ENCODE assay signal across 9 mouse cellular contexts in the genomic region with DNA sequence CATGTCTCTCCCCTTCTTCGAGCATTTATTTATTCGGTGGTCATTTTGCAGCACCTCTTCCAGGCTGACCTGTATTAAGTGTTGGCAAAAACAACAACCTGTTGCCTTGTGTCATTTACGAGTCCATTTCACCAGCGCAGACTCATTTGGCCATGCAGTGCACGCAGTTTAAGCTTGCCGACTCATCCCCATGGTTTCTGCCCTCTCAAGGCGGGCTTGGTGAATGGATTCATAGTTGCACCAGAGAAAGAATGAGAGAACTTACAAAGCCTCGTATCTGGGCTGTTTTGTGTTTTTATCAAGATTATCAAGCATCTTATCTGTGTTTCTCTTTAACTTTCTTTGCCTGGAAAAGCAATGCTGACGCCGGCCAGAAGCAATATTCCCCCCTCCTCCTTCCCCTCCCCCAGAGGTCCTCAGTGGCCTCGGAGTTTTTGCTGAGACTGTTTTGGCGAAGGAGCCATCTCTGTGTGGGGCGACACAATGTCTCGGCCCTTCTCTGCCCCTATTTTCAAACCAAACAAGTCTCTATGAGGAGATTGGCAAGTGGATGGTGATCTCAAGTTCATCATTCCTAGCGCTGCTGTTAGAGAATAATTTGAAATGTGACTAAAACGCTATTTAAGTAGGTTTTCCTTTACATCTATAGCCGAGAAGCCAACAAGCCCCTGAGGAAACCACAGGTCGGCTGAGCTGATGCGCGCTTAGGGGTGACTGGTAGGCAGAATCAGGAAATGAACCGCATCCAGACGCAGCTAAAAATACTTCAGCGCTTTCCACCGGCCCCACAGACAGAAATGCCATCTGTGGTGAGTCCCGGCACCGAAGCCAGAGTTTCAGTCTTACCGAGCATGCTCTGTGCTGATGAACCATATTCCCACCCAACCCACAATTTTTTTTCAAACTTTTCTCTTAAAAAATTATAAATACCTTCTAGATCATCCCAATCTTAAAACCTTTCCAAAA. TPM values are rescaled to one million over a fixed set of nuclear protein-coding genes. Genes with fewer than 3 reads are reported as not detected.
DNase-seq lines count a peak whose midpoint lies in the region; ATAC-seq lines count a peak whose summit lies in the region.
"Had no signal": no experiment of that assay in that cellular context is flagged by ENCODE, and none has a peak within 500 bp of the region (broad histone marks: within the 10 kb centered on the region; RNA-seq: fewer than 3 reads in every experiment).

No protein-coding gene starts in this region.

- WGBS in hindbrain, embryonic 10.5 days: 87% methylated on average over 27 of the region's 27 CpGs

- no peaks in the 10 kb centered on the region for H3K27me3 ChIP-seq in hindbrain, embryonic 10.5 days (ENCODE audit: insufficient read depth, poor library complexity, severe bottlenecking)
- H3K27me3 ChIP-seq: embryonic facial prominence, embryonic 13.5 days had no signal

- no peaks in the 10 kb centered on the region for H3K36me3 ChIP-seq in hindbrain, embryonic 10.5 days
- H3K36me3 ChIP-seq: embryonic facial prominence, embryonic 13.5 days had no signal

- H3K27ac ChIP-seq in hindbrain, embryonic 10.5 days: no peak overlapping the region
- H3K27ac ChIP-seq: embryonic facial prominence, embryonic 13.5 days had no signal

- H3K4me1 ChIP-seq in hindbrain, embryonic 10.5 days (replicated peaks): no peaks in the 10 kb centered on the region

- peak; percentile 91 for ATAC-seq in granulocyte monocyte progenitor cell, adult 5-6 weeks (replicated peaks; ENCODE audit: poor library complexity, severe bottlenecking)
- ATAC-seq in neutrophil, adult 5-6 weeks (ENCODE audit: extremely low read depth, insufficient number of reproducible peaks, low FRiP score, poor library complexity, severe bottlenecking): peak; percentile 45

- no peak overlapping the region for H3K4me3 ChIP-seq in hindbrain, embryonic 10.5 days
- H3K4me3 ChIP-seq: embryonic facial prominence, embryonic 13.5 days had no signal

- no peaks in the 10 kb centered on the region for H3K9me3 ChIP-seq in hindbrain, embryonic 10.5 days
- H3K9me3 ChIP-seq: embryonic facial prominence, embryonic 13.5 days had no signal

- DNase-seq in adrenal gland, postnatal 14 days: peak; percentile 46
- DNase-seq in adrenal gland, adult 8-10 months: no peak
- peak; percentile 43 to 44 for DNase-seq in adrenal gland, postnatal 36 days
- DNase-seq in layer of hippocampus, postnatal 14 days (ENCODE audit: low spot score in 2 of 2): peak; percentile 55 to 74
- DNase-seq in urinary bladder, adult 2 months (ENCODE audit: low spot score): no peak
- no peak for DNase-seq in hindbrain, embryonic 10.5 days (ENCODE audit: low spot score)

RNA-seq across cellular contexts. Expression of a gene that starts 22.6 kb away (rescaled TPM):
- total RNA-seq in adrenal gland, postnatal 14 days (2021): 24.6 and 29.7 TPM in 2 replicates
- 10 to 100 TPM; 11.2 to 17.4 (median 15.0) TPM for total RNA-seq in adrenal gland, adult 8-10 months (2022)
- total RNA-seq in adrenal gland, postnatal 36 days (2021): 10 to 100 TPM; 21.8 to 22.5 TPM
- total RNA-seq in granulocyte monocyte progenitor cell, adult 5-6 weeks (2014; fragmentation: Nextera tagmentation): 30.2 and 37.9 TPM in 2 replicates
- 21.4 and 29.6 TPM in 2 replicates for total RNA-seq in granulocyte monocyte progenitor cell, adult 5-6 weeks (2017)
- total RNA-seq in layer of hippocampus, postnatal 14 days (2021): 1 to 10 TPM; 1.4 to 1.8 TPM
- 6.8 and 6.9 TPM in 2 replicates for total RNA-seq in neutrophil, adult 5-6 weeks (2017)
- 10.9 and 13.4 TPM in 2 replicates for polyA plus RNA-seq in urinary bladder, adult 2 months (2012; rRNA removed)
- 8.7 and 10.3 TPM in 2 replicates for polyA plus RNA-seq in hindbrain, embryonic 10.5 days (2016; fragmentation: Nextera tagmentation; extraction: Ambion mirVana)

Comparison
In these comparisons a context has a peak if more than half of its experiments do, and no peak if none do; other contexts are left out.
1. DNase-seq: peak in adrenal gland, postnatal 14 days (single experiment), adrenal gland, postnatal 36 days (2 of 2) and layer of hippocampus, postnatal 14 days (2 of 2); none in adrenal gland, adult 8-10 months (single experiment), urinary bladder, adult 2 months (single experiment) and hindbrain, embryonic 10.5 days (single experiment).